Mouse (Mus musculus) hindbrain, embryonic 14.5 days (tissue): ENCODE data around the gene Vwc2l. TPM values are rescaled to one million over a fixed set of nuclear protein-coding genes. Genes with fewer than 3 reads are reported as not detected.
A peak's percentile ranks its signal among the peaks of the same experiment; 100 is the strongest.

ENCODE experiments used
- ATAC-seq: fragments of 200-750 bp; cut with Nextera tagmentation; 2 replicates; pipeline ENCODE4 v1.8.0; 2017; ENCODE audit warnings: moderate number of reproducible peaks, mild to moderate bottlenecking, moderate TSS enrichment, moderate library complexity; ENCODE audit not compliant: low FRiP score
- DNase-seq: peaks from one replicate; pipeline ENCODE4 v3.0.0-alpha.2; 2015; ENCODE audit warnings: low spot score
- H3K27ac ChIP-seq: fragments of 300-500 bp; sonication (generic); 2 replicates; pipeline ENCODE4 v1.5.1; 2014; ENCODE audit warnings: mild to moderate bottlenecking, moderate library complexity
- H3K27me3 ChIP-seq: fragments of 300-500 bp; sonication (generic); 2 replicates; pipeline ENCODE4 v1.6.1; 2014; ENCODE audit warnings: mild to moderate bottlenecking, low read length, mixed read lengths; ENCODE audit not compliant: control insufficient read depth, insufficient read depth
- H3K36me3 ChIP-seq: fragments of 300-500 bp; sonication (generic); replicated peaks from 2 replicates; pipeline ENCODE4 v1.6.1; 2014; ENCODE audit not compliant: control insufficient read depth, insufficient read depth
- H3K4me1 ChIP-seq: fragments of 300-500 bp; sonication (generic); replicated peaks from 2 replicates; pipeline ENCODE4 v1.6.1; 2014; ENCODE audit warnings: antibody characterized with exemption, low read length, mixed read lengths; ENCODE audit not compliant: control insufficient read depth, insufficient read depth
- H3K4me2 ChIP-seq: fragments of 300-500 bp; sonication (generic); replicated peaks from 2 replicates; pipeline ENCODE4 v1.6.1; 2014; ENCODE audit warnings: mild to moderate bottlenecking, moderate library complexity
- H3K4me3 ChIP-seq: fragments of 300-500 bp; sonication (generic); replicated peaks from 2 replicates; pipeline ENCODE4 v1.5.1; 2014; ENCODE audit warnings: mild to moderate bottlenecking, low read length
- H3K9ac ChIP-seq: fragments of 300-500 bp; sonication (generic); 2 replicates; pipeline ENCODE4 v1.6.1; 2014
- H3K9me3 ChIP-seq: fragments of 300-500 bp; sonication (generic); 2 replicates; pipeline ENCODE4 v1.6.1; 2016; ENCODE audit warnings: low read length; ENCODE audit not compliant: control insufficient read depth
- WGBS: fragments of 180-500 bp; shearing (Covaris S2); extraction: QIAGEN DNeasy Blood & Tissue Kit; methylation state at CpG from one replicate; pipeline ENCODE4 v1.1.7; 2014; 5-methylcytosine and 5-hydroxymethylcytosine counted together
- polyA plus RNA-seq: library from polyadenylated mRNA; unstranded; fragments of >200 nt; fragmentation: Nextera tagmentation; extraction: Ambion mirVana; gene quantifications from 2 replicates; pipeline ENCODE4 v1.2.1, GENCODE M21; 2014

The Vwc2l gene
- polyA plus RNA-seq, 1 experiment from 2014 or later: 12.6 TPM

GRCm38 (mm10) chr1:70880496-70880895 lies 155.0 kb downstream of the Vwc2l start:
- H3K36me3 ChIP-seq: no peaks in the 10 kb centered on the region
- no peaks in the 10 kb centered on the region for H3K9me3 ChIP-seq
- no peaks in the 10 kb centered on the region for H3K27me3 ChIP-seq
- 94% methylated on average over 2 of the region's 2 CpGs for WGBS
- 0 out of 2 replicates have a peak, but pooled peaks cover 2% of the 10 kb centered on the region for H3K4me1 ChIP-seq
- no peak overlapping the region for H3K9ac ChIP-seq
- H3K4me2 ChIP-seq: no peak overlapping the region
- DNase-seq (no peak), ATAC-seq (no peak)
- H3K27ac ChIP-seq: no peak overlapping the region
- H3K4me3 ChIP-seq: no peak overlapping the region

GRCm38 (mm10) chr1:70881269-70881668 lies 155.8 kb downstream of the Vwc2l start:
- ATAC-seq (no peak), DNase-seq (no peak)
- Histone ChIP-seq H3K27ac (no peak overlapping the region), H3K4me3 (no peak overlapping the region), H3K9me3 (no peaks in the 10 kb centered on the region), H3K9ac (no peak overlapping the region), H3K36me3 (no peaks in the 10 kb centered on the region), H3K27me3 (no peaks in the 10 kb centered on the region), H3K4me2 (no peak overlapping the region), H3K4me1 (0 out of 2 replicates have a peak, but pooled peaks cover 2% of the 10 kb centered on the region)
- 21% methylated on average over 3 of the region's 3 CpGs for WGBS

GRCm38 (mm10) chr1:70884156-70884555 lies 158.6 kb downstream of the Vwc2l start:
- peak; percentile 78 for ATAC-seq
- no peak for DNase-seq
- Histone ChIP-seq H3K4me2 (no peak overlapping the region), H3K4me1 (0 out of 2 replicates have a peak, but pooled peaks cover 2% of the 10 kb centered on the region), H3K9ac (no peak overlapping the region), H3K27me3 (no peaks in the 10 kb centered on the region), H3K36me3 (no peaks in the 10 kb centered on the region), H3K4me3 (no peak overlapping the region), H3K27ac (no peak overlapping the region), H3K9me3 (no peaks in the 10 kb centered on the region)
- 40% methylated on average over 4 of the region's 4 CpGs for WGBS

GRCm38 (mm10) chr1:70902311-70902710 lies 176.8 kb downstream of the Vwc2l start:
- Histone ChIP-seq H3K4me2 (no peak overlapping the region), H3K27me3 (no peaks in the 10 kb centered on the region), H3K4me1 (no peaks in the 10 kb centered on the region), H3K27ac (no peak overlapping the region), H3K4me3 (no peak overlapping the region), H3K9ac (no peak overlapping the region), H3K36me3 (no peaks in the 10 kb centered on the region), H3K9me3 (no peaks in the 10 kb centered on the region)
- ATAC-seq (no peak), DNase-seq (no peak)
- 73% methylated on average over 3 of the region's 3 CpGs for WGBS

GRCm38 (mm10) chr1:70907366-70907765 lies 181.9 kb downstream of the Vwc2l start:
- no peak overlapping the region for H3K27ac ChIP-seq
- H3K4me2 ChIP-seq: no peak overlapping the region
- H3K9me3 ChIP-seq: no peaks in the 10 kb centered on the region
- ATAC-seq (no peak), DNase-seq (no peak)
- WGBS: 80% methylated on average over 2 of the region's 2 CpGs
- H3K4me3 ChIP-seq: no peak overlapping the region
- H3K27me3 ChIP-seq: no peaks in the 10 kb centered on the region
- H3K9ac ChIP-seq: no peak overlapping the region
- H3K36me3 ChIP-seq: no peaks in the 10 kb centered on the region
- H3K4me1 ChIP-seq: no peaks in the 10 kb centered on the region

- Histone ChIP-seq H3K4me2 (no peak overlapping the region), H3K27me3 (no peaks in the 10 kb centered on the region), H3K9me3 (no peaks in the 10 kb centered on the region), H3K27ac (no peak overlapping the region), H3K4me1 (no peaks in the 10 kb centered on the region), H3K4me3 (no peak overlapping the region), H3K9ac (no peak overlapping the region), H3K36me3 (no peaks in the 10 kb centered on the region)
- WGBS: 56% methylated on average over 4 of the region's 4 CpGs
- DNase-seq (no peak), ATAC-seq (no peak)
Observed at GRCm38 (mm10) chr1:70911235-70911634, 185.7 kb downstream of the Vwc2l start.

- Histone ChIP-seq H3K4me1 (no peaks in the 10 kb centered on the region; the same call in 1 of the 2 replicates), H3K27me3 (no peaks in the 10 kb centered on the region), H3K4me3 (no peak overlapping the region), H3K4me2 (no peak overlapping the region), H3K9ac (no peak overlapping the region), H3K36me3 (no peaks in the 10 kb centered on the region), H3K9me3 (no peaks in the 10 kb centered on the region), H3K27ac (no peak overlapping the region)
- DNase-seq (no peak), ATAC-seq (no peak)
- 68% methylated on average over 9 of the region's 9 CpGs for WGBS
Observed at GRCm38 (mm10) chr1:70913071-70913470, 187.6 kb downstream of the Vwc2l start.

- Histone ChIP-seq H3K4me2 (no peak overlapping the region), H3K9me3 (no peaks in the 10 kb centered on the region), H3K27me3 (no peaks in the 10 kb centered on the region), H3K27ac (no peak overlapping the region), H3K36me3 (no peaks in the 10 kb centered on the region), H3K4me3 (no peak overlapping the region), H3K4me1 (no peaks in the 10 kb centered on the region; the same call in 1 of the 2 replicates), H3K9ac (no peak overlapping the region)
- DNase-seq (no peak), ATAC-seq (no peak)
- WGBS: 85% methylated on average over 2 of the region's 2 CpGs
Observed at GRCm38 (mm10) chr1:70918173-70919036, 192.9 kb downstream of the Vwc2l start.

GRCm38 (mm10) chr1:70933016-70933415 lies 207.5 kb downstream of the Vwc2l start:
- H3K27me3 ChIP-seq: no peaks in the 10 kb centered on the region
- no peaks in the 10 kb centered on the region for H3K9me3 ChIP-seq
- no peak overlapping the region for H3K4me3 ChIP-seq
- H3K27ac ChIP-seq: no peak overlapping the region
- H3K4me1 ChIP-seq: no peaks in the 10 kb centered on the region
- 81% methylated on average over 4 of the region's 4 CpGs for WGBS
- no peak for ATAC-seq
- H3K4me2 ChIP-seq: no peak overlapping the region
- no peaks in the 10 kb centered on the region for H3K36me3 ChIP-seq
- no peak overlapping the region for H3K9ac ChIP-seq
- DNase-seq: no peak
